Mouse (Mus musculus) adrenal gland, adult 18-20 months (tissue): ENCODE data around the gene Lysmd3. TPM values are rescaled to one million over a fixed set of nuclear protein-coding genes. Genes with fewer than 3 reads are reported as not detected.

Source experiments
- total RNA-seq, 2 experiments: library from RNA; stranded (reverse); gene quantifications; 1 replicate in 1 of 2; 2 replicates in 1 of 2; pipeline ENCODE4 v1.2.3; 2021

Gene Lysmd3
- total RNA-seq, 2 experiments from 2014 or later, result 15.5 to 22.1 TPM

Other genes with a start within 250 kb of the Lysmd3 start
- 1 to 10 TPM; 1.5 to 1.9 TPM for gene Adgrv1, start 24.5 kb upstream of the Lysmd3 start, total RNA-seq
- gene Polr3g, start 53.4 kb downstream of the Lysmd3 start, total RNA-seq, result 1 to 10 TPM; 4.5 to 5.8 TPM
- 1 to 10 TPM; 8.2 to 8.3 TPM for gene Mblac2, start 53.7 kb downstream of the Lysmd3 start, total RNA-seq
- gene Cetn3, start 125.4 kb downstream of the Lysmd3 start, total RNA-seq, result 100 to 1,000 TPM in 1 of 2 experiments, 10 to 100 TPM in 1; 88.6 to 110 TPM